Mouse (Mus musculus): ENCODE measurements around the gene Elf4.
A peak's percentile ranks its signal among the peaks of the same experiment; 100 is the strongest.
"Not testable (repeated sequence)": the region's sequence is repeated elsewhere in the genome, so short reads cannot be mapped to it uniquely, and the experiment has no call there.

Elf4 gene

DNA sequence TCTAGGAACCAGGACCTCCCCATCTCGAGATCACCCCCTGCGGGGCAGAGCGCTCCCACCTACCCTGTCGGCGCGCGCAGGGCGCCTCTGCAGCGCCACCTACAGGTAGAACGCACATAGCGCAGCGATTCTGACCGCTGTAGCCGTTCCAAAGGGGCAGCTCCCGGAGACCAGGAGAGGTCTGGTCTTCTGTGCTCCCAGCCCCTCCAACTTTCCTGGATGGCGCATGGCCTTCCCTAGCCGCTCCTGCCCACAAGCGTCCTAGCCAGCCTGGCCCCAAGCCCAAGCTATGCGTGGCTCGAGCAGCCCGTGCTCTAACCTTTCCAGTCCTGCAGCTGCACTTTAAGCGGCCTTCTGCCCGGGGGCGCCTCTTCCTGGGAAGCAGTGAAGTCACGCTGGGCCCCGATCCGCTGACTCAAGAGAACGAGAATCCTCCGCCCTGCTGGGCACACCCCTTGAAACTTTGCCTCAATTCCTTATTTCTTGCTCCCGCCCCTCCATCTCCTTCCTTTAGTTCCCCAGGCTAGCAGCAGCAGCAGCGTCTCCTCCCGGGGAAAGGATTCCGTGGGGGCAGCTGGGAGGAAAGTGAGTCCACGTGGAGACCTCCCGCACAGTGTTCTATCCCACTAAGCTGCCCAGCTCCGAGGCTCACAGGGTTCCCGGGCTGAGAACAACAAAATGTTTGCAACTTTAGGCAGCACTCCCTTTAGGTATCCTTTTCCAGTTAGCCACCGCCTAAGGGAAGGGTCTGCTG is at the start of gene Elf4:
Gene Elf4 (minus strand): TSS at position 379 of the 754 bp plus-strand sequence.
- DNase-seq: peak; percentile 79

DNA sequence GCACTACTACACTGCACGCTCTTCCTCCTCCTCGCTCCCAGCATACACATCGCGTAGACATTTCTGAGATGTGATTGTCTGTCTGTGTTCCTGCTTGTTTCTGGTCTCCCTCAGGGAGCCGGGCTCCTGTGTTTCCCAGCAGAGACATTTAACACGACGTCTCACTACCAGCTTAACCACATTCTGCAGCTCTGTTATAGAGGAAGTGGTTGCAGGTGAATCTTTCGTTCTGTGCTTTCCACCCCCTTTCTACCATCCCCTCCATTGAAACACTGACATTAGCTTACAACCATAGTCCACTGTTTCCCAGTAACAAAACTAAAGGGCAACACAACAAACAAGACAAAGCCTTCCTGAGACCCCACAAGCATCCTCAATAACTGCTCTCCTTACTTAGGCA is 30.8 kb upstream of the Elf4 start:
- DNase-seq: no peak

DNA sequence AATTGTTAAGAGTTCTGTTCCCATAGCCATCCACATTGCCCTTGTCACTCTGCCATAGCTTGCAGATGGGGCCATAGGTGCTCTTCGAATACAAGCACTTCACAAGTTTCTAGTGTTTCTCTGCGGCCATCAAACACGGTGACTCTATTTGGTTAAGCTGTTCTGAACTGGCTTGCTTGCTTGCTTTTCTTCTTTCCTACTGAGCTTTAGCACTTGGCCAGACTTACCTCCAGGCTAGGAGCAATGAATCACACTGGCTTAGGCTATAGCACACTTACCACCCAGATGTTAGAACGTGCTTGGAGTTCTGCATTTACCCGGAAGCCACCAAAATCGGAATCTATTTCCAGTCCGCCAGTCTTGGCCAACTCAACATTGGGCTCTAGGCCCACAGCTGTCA is 18.8 kb upstream of the Elf4 start:
- no peak for DNase-seq

DNA sequence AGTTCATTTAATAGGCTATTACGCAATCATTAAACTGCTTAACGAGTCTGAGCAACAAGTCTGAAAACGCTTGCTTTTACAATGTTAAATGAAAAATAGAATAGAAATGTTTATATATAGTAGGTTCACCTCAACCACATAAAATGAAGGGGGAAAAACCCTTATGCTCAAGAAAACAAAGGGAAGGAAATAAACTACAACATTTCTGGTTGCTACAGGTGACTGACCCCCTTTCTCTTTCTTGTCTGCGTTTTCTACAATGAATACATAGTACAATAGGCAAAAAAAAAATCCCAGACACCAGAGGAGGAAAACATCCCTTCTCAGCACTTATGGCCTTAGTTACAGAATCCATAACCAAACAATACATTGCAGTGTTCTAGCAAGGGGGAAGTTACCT is 18.2 kb upstream of the Elf4 start:
- DNase-seq: no peak

DNA sequence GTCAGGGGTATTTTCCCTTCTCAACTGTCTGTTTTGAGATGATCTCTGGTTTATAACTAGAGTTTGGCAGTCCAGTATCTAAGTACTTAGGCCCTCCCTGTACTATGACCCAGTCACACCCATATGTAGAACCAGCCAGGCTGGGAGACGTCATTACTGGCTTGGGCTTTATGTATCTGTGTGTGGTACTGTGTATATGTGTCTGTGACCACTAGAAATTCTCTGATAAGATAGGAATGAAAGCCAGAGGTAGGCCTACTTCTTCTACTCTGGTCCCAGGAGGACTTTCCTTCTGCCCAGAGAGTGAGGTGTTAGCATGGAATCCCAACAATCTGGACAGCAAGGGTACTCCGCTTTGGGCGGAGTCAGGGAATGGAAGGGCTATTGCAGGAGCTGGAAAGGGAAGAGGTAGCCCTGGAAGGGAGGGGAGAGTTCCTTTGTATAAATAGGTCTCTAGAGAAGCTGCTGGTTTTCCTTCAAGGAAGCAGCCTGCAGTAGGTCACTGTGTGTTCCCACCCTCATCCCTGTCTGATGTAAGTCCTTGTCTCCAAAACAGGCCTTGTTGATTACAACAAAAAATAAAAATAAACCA is 4.5 kb upstream of the Elf4 start:
- DNase-seq: no peak

DNA sequence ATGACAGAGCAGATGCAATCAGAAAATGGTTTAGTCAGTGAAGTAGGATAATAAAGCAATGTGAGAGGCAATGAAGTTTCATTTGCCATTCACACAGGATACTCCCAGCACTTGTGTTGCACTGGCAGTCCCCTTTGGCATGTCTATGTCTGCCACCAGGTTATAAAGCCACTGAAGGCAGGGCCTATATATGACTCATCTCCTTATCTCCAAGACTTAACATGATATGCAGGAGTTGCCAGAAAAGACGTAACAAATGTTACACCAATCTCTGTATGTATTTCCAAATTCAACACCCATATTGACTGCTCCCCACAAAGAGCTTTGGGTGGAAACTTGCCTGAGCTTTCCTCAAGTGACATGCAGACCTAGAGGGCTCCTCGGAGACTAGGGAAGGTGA is 3.2 kb upstream of the Elf4 start:
- DNase-seq: no peak

DNA sequence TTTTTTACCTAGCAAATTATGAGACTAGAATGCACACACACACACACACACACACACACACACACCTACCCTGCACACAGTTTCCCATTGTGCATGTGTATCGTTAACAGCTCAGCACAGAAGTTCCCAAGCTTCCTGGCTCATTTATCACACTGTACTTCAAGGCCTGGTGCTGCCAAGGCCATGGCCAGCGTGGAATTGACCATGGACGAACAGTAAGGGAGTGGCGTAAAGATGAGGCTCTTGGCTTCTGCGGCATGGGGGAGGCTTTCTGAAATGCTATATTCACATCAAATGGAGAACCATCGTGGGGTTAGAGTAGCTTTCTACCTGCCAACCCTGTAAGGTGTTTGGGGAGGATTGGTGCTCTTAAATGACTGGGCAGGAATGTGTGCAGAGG is 1.5 kb upstream of the Elf4 start:
- DNase-seq: no peak

DNA sequence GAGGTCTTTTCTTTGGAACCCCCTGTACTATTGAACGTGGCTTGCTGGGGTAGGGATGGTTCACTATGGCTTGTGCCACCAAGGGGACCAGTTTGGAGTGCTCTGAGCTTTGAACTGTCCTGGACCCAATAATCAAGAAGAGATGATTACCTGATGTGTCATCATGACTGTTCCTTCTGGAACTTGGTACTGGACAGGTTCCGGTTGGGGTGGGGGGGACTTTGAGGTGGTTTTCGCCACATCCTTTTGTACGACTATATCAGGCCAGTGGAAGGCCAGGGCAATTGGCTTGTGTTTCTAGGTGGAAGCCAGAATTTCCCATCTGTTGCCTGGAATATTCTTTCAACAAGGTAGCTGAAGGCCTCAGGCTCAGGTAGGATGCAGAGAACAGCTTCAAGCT is 704 bp upstream of the Elf4 start:
- DNase-seq: no peak

DNA sequence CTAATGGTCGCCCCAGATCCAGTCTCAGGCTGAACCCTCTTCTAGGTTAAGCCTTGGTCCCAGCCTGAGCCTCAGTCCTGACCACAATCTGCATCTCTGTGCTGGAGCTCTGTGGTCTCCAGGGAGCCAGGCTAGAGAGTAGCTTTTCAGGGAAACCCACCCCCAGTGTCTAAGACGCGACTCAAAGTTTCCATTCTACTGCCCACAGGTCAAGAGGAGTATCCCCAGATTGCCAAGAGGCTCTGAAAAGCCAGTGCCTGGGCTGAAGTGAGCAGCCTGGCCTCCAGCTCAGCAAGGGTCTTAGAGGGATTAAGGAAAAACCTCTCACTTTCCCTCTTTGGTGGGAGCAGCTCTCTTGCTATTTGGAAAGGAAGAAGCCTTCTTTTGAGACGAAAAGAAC is 635 bp downstream of the Elf4 start:
- DNase-seq: no peak

DNA sequence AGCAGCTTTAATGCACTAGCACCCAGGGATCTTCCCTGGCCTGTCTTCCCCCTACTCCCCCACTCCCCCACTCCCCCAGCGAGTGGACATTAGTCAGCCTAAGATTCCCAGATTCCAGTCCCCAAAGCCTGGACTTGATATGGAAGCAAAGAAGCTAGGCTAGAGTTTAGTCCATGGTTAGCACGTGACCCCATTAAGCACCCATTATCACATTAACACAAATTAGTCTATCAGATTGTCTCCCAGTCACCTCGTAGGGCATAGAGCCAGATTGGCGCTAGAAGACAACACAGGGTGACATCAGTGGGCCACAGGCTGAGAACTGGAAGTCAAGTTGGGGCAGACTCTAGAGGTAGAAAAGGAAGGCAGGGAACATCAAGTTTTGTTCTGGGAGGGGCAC is 1.9 kb downstream of the Elf4 start:
- DNase-seq: no peak

DNA sequence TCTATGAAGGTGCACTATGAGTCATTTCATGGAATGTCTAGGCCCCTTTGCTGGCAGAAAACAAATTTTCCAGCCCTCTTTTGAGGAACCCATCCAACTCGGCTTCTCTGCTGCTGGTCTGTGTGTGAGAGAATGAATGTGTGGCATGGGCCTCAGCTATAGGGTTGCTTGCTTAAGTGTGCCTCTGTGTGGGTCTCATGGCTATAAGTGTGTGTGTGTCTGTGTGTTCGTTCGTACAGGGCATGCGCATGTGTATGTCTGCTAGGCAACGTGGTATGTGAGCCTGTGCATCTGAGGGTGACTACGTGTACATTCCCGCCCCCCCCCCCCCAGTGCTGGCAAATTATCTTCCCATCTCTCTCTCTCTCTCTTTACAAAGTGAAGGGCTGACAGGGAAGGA is 2.4 kb downstream of the Elf4 start:
- DNase-seq: no peak

DNA sequence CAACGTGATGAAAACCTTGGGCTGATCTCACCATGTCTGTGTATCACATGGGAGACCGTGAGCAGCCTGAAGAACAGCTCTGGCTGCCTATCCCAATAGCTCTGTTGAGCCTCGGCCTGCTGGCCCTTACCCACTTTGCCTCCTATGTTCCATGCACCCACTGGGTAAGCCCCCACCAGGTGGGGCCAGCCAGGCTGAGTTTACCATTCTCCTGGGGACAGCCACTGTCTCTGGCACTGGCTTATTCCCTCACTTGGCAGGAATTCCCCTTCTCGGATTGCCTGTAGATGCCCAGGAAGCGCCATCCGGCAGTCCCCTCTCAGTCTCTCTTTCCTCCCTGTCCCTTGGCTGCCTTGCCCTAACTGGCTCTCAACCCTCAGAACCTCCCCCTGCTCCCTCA is 6.0 kb downstream of the Elf4 start:
- DNase-seq: no peak

DNA sequence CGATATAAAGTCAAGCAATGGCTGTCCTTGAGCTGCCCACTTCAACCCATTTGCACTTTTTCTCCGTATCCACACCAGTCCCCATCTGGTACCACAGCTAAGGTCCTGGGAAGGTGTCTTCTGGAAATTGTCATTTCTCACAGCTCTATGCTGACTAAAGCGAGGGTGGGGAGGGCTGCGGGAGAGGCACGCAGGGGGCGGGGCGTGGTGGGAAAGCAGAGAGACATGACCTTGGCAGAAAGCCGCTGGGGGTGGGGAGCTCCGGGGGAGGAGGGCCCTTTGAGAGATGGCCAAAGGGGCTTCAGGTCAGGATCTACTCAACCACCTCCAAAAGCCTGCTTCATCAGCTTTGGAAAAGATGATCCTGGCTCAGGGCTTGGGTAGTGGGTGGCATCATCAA is 7.9 kb downstream of the Elf4 start:
- peak; percentile 58 for DNase-seq

DNA sequence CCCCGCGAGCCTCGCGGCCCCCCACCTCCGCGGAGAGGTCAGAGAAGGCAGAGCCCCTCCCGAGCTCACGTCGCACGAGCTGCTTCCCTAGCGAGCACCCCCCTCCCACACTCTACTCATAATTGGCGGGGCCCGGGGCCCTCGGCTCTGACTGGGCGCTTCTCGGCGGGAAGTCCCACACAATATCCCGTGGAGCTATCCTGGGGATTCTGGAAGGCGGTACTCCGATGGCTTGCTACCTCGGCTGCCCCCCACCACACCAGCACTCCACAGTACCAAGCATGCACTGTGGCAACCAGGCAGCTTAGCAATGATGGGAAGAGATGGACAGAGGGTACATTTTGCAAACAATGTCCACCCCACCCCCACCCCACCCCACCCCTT is 8.4 kb downstream of the Elf4 start:
- DNase-seq: no peak

DNA sequence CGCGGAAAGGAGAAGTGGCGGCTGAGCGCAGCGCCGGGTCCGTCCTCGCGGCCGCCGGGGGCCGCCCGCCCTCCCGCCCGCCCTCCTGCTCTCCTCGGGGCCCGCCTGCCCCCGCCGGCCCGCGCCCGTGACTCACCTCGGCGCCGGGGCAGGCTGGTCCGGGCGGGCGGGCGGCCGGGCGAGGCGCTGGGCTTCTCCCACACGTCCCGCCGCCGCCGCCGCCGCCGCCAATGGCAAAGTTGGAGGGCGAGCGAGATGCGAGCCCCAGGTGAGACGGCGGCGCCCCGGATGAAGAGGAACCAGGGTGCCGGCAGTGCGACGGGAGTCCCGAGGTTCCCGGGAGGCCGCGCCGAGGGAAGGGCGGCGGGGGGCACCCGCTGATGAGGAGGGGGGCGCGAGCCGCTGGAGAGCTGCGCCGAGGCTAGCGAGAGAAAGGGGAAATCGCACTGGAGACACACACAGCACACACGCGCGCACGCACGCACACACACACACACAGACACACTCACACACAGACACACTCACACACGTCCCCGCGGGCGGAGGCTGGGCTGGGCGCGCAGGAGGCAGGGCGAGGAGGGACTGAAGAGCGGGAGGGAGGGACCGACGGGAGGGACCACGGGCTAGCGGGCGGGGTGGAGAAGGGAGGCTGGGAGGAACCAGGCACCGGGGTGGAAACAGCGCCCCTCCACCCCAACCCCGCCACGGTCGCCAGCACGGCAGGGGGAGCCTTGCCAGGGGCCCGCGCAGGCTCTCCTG is 9.0 kb downstream of the Elf4 start:
- peak; percentile 82 for DNase-seq

DNA sequence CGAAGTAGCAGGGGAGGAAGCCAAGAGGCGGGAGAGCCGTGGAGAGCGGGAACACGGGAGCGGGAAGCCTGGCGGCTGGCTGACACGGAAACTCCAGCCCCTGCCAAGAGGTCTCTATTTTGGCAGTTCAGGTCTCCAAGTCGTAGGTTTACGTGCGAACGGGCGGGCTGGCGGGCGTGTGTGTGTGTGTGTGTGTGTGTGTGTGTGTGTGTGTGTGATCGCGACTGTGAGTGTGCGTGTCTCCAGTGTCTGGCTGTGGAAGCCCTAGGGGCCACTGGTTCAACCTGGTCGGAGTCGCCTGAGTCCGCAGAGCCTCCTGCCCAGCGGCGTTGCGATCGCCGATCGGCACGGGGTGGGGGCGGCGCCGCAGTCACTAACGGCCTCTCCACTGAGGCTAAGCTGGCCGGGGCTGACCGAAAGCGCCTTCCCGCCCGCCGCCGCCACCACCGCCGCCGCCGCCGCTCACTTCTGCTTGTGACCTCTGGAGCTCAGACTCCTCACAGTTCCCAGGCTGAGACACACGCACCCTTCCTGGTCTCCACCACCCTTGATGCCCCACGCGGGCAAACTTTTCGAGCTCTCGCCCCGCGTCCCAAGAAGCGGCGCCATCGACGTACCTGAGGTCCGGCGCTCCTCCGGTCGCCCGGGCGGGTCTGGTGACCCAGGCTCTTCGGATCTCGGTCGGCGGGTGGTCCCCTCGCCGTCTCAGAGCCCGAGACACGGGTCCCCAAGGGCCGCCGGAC is 9.8 kb downstream of the Elf4 start:
- DNase-seq: no peak

DNA sequence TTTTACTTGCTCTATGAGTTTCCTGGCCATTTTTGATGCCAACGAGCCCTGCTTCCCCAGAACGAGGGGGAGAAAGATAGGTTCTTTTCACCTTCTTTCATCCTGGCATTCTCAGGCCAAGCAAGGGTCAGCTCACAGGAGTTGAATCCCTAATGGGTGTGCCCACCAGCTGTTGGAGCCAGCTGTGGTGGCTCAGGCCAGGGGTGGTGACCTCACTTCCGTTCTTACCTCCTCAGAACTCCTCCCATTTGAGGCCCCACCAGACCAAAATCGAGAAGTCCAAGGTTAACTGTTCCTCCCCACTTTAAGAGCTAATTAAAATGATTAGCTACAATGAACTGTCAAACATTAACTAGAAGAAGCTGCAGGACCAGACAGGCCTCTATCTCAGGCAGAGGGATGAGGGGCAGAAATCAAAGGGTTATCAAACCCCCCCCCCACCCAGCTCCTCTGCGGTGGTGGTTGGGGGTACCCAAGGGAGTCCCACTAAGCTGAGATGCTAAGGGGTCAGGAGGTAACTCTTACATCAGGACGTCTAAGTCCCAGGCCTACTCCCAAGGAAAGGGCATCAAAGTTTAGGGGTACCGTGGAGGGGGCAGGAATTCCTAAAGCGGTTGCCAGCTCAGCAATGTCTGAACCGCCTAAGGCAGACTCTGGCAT is 10.6 kb downstream of the Elf4 start:
- no peak for DNase-seq

DNA sequence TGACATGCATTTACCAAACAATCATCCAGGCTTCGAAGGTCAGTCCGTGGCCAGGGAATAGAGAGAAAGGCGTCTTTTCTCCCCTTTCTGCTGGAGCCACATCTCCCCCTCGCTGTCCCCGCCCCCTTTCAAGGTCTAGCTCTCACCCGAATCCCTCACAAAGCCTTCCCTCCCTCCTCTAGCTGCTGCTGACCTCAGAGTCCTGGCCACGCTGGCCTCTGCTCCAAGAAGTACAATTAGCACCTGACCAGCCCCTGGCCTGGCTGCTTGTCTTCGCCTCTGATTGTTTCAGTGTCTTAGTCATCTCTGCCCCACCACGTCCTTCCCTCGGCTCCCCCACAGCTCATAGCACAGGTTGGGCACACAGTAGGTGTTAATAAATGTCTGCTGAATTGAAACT is 13.3 kb downstream of the Elf4 start:
- DNase-seq: no peak

DNA sequence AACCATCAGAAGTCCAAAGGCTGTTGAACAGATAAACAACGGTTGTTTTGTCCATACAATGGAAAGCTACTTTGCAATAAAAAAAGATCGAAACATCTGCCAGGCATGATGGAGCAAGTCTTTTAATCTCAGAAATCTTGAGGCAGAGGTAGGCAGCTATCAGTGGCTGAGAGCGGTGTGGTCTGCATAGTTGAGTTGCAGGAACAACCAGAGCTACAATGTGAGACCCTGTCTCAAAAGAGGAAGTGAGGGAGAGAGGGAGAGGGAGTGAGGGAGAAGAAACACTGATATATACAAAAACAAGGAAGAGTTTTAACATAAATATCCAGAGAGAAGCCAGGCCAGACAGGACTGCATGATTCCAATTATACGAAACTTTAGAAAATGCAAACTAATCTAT is 18.3 kb downstream of the Elf4 start:
- no peak for DNase-seq

DNA sequence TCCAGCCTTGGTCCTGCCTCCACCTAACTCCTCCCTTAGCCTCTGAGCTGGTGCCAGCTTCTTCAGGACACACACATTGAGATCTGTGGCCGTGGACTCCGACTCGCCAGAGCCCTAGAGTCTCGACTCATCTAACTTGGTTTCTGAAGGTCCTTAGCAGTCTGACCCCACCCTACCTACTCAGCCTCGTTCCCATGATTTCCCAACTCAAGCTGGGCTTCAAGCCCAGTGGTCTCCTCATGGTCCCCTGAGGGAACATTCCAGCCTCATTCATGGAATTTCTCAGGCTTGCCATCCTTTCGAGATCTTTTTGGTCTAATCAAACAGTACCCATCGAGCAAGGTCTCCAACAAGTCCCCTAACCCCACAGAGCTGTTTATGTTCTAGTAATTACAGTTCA is 21.0 kb downstream of the Elf4 start:
- DNase-seq: no peak

DNA sequence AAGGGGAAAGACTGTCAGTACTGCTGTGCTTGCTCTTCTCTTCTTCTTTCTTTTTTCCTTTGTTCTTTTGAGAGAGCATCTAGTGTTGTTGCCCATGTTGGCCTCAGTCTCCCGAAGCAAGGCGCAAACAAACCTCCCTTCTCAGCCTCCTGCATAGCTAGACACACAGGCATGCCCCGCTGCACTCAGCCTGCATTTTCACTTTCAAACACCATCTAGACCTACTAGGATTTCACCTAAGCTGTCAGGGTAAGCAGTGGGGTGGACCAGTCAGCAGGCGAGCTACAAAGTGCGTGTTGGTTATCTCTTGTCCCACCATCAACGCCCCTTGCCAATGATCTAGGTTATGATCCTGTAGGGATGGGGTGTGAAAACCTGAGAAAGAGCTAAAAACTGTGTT is 21.4 kb downstream of the Elf4 start:
- DNase-seq: no peak

DNA sequence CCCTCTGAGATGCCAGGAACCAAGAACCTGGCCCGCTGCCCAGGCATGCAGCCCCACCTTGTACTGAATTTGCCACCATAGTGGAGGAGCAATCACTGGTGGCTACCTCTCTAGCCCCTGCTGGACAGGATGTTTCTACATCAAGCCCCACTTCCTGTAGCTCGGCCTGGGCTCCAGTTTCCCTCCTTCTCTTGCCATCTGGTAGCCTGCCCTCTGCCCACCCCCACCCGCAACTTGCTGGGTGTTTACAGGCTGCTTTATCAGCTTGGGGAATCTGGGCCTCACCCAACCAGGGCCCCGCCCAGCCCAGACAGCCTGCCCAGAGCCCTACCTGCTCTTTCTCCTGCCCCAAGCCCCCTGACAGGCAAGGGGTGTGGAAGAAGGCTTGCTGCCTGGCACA is 23.9 kb downstream of the Elf4 start:
- DNase-seq: peak; percentile 32

DNA sequence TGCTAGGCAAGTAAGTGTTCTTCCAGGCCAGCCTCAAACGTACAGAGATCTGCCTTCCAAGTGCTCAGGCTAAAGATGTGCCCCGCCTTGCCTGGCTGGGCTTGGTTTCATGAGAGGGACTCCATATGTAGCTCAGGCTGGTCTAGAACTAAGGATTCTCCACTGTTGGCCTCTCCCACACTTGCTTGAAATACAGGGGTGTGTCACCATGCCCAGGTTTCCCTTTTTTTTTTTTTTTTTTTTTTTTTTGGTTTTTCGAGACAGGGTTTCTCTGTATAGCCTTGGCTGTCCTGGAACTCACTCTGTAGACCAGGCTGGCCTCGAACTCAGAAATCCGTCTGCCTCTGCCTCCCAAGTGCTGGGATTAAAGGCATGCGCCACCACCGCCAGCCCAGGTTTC is 26.9 kb downstream of the Elf4 start:
- DNase-seq: not testable (repeated sequence)
